Mouse (Mus musculus): ENCODE results near the gene Prkg1. TPM values are rescaled to one million over a fixed set of nuclear protein-coding genes. Genes with fewer than 3 reads are reported as not detected.

The Prkg1 gene
- total RNA-seq, 2 experiments from 2014 or later: 24.6 to 25.7 TPM

DNA sequence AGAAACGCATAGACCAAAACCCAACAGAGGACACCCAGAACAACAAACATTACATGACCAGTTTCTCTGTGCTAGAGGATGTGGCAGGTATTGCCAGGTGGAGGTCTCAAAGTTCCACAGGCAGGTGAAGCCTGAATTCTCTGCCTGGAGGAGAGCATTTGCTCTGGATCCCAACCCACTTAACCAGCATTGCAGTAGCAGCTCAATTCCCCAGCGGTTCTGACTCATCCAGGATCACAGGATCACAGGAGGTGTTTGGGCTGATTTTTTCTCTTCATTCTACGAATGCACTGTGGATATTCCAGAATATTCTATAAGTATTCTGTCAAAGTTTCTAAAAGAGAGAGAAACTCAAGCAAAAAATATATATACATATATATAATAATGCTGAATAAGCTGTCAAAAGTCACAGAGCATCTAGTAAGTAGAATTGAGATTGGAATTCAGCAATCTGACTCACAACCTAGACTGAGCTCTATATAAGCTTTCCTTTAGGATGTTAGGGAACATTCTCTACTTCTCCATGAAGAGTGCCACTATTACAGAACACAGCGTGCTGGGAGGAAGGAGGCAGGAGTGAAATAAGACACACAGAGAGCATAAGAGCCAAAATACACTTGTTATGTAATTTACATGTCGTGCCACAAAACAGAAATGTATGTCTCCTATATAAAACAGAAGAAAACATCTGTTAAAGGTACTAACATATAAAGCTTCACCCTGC lies 833.2 kb downstream of the Prkg1 start:
- Histone ChIP-seq H3K4me3 (no peak overlapping the region), H3K27ac (no peak overlapping the region)
- DNase-seq (ENCODE audit: low spot score in 2 of 2): no peak
- no peak for TF ChIP-seq CTCF (conservative IDR thresholded peaks at IDR 0.05)

DNA sequence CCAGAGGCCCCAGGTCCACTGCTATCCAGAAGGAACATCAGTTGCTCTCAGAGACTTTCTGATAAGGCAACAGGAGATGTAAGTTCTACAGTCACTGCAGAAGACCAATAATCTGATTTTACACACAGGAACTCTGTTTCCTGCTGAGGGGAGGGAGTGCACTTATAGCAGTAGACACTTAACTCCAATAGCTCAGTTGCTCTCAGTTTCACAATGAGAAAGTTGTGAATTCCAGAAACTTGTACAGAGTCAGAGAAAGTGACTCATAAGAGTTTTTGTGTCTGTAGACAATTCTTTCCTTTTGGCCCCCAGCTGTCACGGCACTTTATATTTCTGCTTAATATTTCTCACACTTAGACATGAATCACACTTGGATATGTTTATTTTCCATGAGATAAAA lies 840.8 kb downstream of the Prkg1 start:
- H3K4me3 ChIP-seq: no peak overlapping the region

DNA sequence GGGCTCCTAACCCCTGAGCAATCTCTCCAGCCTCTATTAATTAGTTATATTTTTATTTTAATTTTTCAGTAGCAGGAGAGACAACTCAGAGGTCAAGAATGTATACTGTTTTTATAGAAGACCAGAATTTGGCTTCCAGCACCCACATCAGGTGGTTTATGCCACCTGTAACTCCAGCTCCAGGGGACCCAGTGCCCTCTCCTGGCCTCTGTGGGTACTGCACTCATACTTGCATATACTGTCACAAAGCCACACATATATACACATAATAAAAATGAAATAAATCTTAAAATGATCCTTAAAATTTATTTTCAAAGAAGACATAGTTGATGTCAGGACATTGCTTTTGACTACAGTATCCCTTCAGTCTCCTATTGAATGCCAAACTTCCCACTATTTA lies 862.5 kb downstream of the Prkg1 start:
- no peak overlapping the region for H3K4me3 ChIP-seq
- no peak for DNase-seq (ENCODE audit: low spot score in 2 of 2)
- TF ChIP-seq CTCF (conservative IDR thresholded peaks at IDR 0.05): peak; percentile 58
- H3K27ac ChIP-seq: no peak overlapping the region

More for the DNA sequence above, 840.8 kb downstream of the Prkg1 start:
- H3K27ac ChIP-seq: no peak overlapping the region
- no peak for DNase-seq (ENCODE audit: low spot score in 2 of 2)
- TF ChIP-seq CTCF (conservative IDR thresholded peaks at IDR 0.05): no peak

DNA sequence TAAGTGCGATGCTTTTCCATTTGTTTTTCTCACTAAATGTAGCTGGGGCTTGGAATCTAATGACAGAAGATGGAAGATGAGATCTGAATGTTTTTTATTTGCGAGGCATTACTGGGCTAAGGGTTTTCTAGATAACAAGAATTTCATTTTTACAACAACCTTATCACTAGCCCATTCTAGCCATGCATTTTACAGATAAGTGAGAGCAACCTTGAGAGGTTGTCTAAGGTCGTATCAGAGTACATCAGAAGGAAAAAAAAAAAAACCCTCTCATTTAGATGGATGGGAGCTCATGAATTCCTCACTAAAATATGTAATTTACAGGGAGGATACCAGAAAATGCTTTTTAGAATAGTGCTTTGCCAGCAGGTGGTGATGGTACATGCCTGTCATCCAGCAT lies 863.8 kb downstream of the Prkg1 start:
- peak; percentile 39 for TF ChIP-seq CTCF (conservative IDR thresholded peaks at IDR 0.05)
- no peak for DNase-seq (ENCODE audit: low spot score in 2 of 2)
- H3K4me3 ChIP-seq: no peak overlapping the region
- no peak overlapping the region for H3K27ac ChIP-seq

DNA sequence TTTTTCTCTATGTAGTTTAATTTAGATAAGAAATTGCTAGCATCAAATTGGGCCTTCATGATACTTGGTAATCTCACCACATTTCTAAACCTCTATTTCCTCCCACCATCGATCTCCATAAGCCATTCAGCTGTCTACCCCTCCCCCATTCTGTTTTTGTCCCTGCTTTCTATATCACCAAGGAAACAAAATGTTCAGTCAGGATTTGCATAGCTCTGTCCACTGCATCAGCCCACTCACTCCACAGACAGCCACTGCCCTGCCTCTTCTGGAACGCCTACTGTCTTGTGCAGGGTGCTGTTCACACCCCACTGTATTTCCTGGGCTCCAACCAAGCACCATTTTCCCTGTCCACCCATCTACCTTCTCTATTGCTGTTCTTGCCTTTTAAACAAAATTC lies 874.5 kb downstream of the Prkg1 start:
- Histone ChIP-seq H3K4me3 (no peak overlapping the region), H3K27ac (no peak overlapping the region)
- no peak for DNase-seq (ENCODE audit: low spot score in 2 of 2)
- TF ChIP-seq CTCF (conservative IDR thresholded peaks at IDR 0.05): no peak

DNA sequence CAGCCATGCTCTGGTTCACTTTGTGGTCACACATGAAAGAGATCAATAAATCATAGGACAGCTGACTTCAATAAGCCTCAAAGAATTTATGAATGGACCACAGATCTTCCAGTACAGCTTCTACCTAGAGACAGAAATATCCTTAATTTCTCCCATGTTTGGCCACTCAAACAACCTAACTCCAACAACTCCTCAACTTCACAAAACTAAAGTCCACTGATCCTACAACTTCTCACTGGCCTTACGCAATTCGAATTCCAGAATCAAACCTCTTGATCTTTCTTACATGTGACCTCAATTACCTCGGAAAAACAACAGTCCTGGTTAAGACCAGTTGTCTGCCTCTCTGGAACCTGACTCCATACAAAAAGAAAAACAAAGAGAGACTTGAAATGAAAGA lies 875.0 kb downstream of the Prkg1 start:
- no peak overlapping the region for H3K4me3 ChIP-seq
- DNase-seq (ENCODE audit: low spot score in 2 of 2): no peak
- H3K27ac ChIP-seq: no peak overlapping the region
- no peak for TF ChIP-seq CTCF (conservative IDR thresholded peaks at IDR 0.05)

DNA sequence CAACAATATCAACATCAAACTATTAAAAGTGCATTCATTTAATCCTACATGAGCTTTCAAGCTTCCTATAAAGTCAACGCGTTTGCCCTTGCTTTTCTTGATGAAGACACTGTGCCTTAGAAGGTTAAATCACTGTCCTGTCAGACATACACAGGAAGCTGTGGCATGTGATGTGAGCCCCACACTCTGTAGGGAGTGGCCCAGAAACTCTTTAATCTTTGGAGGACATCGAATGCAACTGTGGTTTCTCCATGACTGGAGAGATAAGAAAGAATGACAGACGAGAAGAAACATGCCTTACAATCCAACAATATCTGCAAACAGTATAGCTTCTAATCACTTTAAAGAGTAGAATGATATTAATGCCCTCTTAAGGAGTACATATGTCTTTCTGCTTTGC lies 903.4 kb downstream of the Prkg1 start:
- Histone ChIP-seq H3K27ac (no peak overlapping the region), H3K4me3 (no peak overlapping the region)
- no peak for DNase-seq (ENCODE audit: low spot score in 2 of 2)
- TF ChIP-seq CTCF (conservative IDR thresholded peaks at IDR 0.05): no peak

DNA sequence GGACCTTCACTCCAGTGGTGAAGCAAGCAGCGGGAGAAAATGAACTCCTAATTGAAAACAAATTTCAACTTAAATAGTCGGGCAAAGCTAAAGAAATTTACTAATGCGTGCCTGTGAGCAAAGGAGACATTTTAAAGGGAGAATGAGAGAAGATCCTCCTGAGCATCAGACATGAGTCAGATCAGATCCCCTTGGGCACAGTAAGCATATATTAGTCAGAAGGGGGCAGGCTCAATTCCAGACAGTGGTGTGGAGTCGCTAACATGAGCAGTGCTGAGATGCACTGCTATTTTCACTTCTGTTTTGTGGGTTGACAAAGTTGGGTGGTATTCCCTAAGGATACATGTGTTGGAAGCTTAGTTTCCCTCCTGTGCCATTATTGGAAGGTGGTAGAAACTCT lies 913.8 kb downstream of the Prkg1 start:
- Histone ChIP-seq H3K27ac (no peak overlapping the region), H3K4me3 (no peak overlapping the region)
- DNase-seq (ENCODE audit: low spot score in 2 of 2): no peak
- no peak for TF ChIP-seq CTCF (conservative IDR thresholded peaks at IDR 0.05)

DNA sequence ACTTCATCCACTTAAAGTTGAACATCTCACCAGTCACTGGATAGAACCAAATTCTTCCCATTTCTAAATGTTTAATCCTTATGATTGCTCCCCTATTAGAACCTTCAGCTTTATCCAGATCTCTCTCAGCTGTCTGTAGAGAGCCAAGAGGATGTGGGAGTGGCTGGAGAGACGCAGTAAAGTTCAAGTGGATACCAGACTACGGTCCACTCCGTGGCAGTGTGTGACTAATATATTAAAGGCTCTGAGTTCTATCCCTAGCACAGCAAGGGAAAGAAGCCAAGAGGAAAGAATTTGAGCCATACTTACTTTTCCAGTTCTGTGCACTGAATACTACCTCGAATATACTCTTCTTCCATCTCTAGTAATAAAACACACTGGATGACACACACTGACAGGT lies 919.9 kb downstream of the Prkg1 start:
- no peak overlapping the region for H3K27ac ChIP-seq
- no peak for DNase-seq (ENCODE audit: low spot score in 2 of 2)

DNA sequence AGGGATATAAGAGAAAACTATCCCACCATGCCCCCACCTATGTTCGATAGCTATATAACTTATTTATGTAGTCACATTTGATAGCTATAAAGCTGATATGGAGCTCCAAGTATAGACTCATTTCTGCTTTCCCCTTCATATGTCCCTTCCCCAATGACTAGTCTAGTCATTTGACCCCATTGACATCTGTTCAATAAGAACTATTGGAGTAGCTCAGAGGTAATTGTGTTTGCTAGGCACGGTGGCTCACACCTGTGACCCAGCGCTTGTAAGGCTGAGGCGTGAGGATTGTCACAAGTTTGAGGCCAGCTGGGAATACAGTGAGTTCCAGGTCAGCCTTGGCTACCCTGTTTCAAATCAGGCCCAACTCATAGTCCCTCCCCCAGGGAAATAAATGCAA lies 921.2 kb downstream of the Prkg1 start:
- no peak overlapping the region for H3K27ac ChIP-seq
- DNase-seq (ENCODE audit: low spot score in 2 of 2): no peak
- H3K4me3 ChIP-seq: no peak overlapping the region
- TF ChIP-seq CTCF (conservative IDR thresholded peaks at IDR 0.05): no peak

More for the DNA sequence above, 919.9 kb downstream of the Prkg1 start:
- no peak for TF ChIP-seq CTCF (conservative IDR thresholded peaks at IDR 0.05)
- H3K4me3 ChIP-seq: no peak overlapping the region

DNA sequence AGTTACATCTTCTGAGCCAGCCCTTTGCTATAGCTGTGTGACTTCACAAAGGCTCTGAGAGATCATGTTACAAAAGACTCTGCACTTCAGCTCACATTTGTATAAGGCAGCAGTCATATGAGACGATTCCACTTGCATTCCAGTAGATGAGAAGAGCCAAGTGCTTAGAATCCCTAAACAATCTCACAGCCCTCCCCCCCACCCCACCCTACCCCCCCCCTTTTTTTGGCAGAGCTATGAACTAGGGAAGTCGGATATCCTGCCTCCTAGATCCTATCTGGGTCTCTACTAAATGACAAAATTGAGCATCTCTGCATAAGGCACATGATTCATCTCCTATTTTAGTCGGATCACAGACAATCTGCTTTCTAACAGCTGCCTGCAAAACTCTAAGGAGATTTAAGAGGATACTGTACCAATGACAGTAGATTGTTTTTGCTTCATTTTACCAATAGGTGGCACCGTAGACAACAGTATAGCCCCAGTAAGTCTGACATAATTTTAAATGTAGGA lies 921.7 kb downstream of the Prkg1 start:
- TF ChIP-seq CTCF (conservative IDR thresholded peaks at IDR 0.05): peak; percentile 84
- Histone ChIP-seq H3K27ac (0 out of 2 replicates have a peak overlapping the region, but pooled peaks have one; percentile 36), H3K4me3 (no peak overlapping the region)
- peak; percentile 54 to 80 for DNase-seq (ENCODE audit: low spot score in 2 of 2)

DNA sequence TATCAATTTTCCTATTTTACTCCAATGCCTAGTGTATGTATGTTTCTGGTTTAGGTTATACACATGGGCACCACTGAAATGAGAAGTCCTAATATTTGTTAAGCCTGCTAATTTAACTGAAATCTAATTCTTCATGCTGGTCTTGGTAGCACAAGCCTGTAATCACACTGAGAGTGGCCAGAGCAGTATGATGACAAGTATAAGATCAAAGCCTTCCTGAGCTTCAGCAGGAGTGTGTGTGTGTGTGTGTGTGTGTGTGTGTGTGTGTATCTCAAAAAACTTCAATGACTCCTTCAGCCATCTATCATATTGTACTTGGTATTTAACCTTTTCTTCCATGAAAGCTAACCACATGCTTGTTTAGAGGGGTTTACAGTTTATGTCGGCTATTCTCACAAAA lies 922.2 kb downstream of the Prkg1 start:
- Histone ChIP-seq H3K27ac (0 out of 2 replicates have a peak overlapping the region, but pooled peaks have one; percentile 36), H3K4me3 (no peak overlapping the region)
- no peak for DNase-seq (ENCODE audit: low spot score in 2 of 2)
- TF ChIP-seq CTCF (conservative IDR thresholded peaks at IDR 0.05): no peak

DNA sequence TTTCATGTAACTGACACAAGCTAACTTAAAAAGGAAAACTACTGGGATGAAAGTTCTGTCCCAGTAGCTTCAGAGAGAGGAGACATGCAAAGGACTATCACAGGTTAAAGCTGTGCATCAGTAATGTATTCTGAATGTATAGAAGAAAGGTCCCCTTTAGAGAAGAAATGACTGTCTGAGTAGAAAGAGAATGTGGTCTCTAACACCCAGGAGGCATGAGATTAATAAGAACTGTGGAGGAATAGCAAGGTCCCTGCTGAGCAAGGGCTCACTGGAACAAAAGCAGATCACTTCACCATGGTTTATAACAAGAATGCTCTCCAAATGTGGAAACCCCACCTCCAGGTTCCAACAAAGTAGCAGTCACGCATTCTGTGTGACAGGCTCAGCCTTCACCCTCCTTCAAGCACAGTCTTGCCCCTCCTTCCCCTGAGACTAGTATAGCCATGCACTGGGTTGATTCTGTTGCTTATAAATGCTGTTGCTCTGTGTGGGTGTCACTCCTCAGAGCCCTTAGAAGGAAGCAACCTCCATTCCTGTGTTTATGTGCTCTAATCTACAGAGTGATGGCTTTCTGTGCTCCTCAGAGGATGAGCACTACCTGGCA lies 931.7 kb downstream of the Prkg1 start:
- no peak for DNase-seq (ENCODE audit: low spot score in 2 of 2)
- H3K4me3 ChIP-seq: no peak overlapping the region
- no peak overlapping the region for H3K27ac ChIP-seq
- no peak for TF ChIP-seq CTCF (conservative IDR thresholded peaks at IDR 0.05)
